ENCODE assay signal across 8 mouse cellular contexts in genomic region chr10:71347964-71348636, GRCm38 (mm10). TPM values are rescaled to one million over a fixed set of nuclear protein-coding genes. Genes with fewer than 3 reads are reported as not detected.
DNase-seq lines count a peak whose midpoint lies in the region; ATAC-seq lines count a peak whose summit lies in the region.

No protein-coding gene starts in this region.

- H3K36me3 ChIP-seq in forebrain, embryonic 14.5 days (ENCODE audit: control insufficient read depth, insufficient read depth, low read length): no peaks in the 10 kb centered on the region
- H3K36me3 ChIP-seq in limb, embryonic 13.5 days: no peaks in the 10 kb centered on the region; the same call in 1 of the 2 replicates
- 0 out of 2 replicates have a peak, but pooled peaks cover 3% of the 10 kb centered on the region for H3K36me3 ChIP-seq in midbrain, embryonic 14.5 days (ENCODE audit: control insufficient read depth, insufficient read depth, low read length)

- peak overlapping the region; percentile 55 for H3K27ac ChIP-seq in forebrain, embryonic 14.5 days (ENCODE audit: low read depth, low read length)
- peak overlapping the region; percentile 72 for H3K27ac ChIP-seq in limb, embryonic 13.5 days
- H3K27ac ChIP-seq in midbrain, embryonic 14.5 days (replicated peaks; ENCODE audit: low read depth, low read length): peak overlapping the region; percentile 84

- ATAC-seq in forebrain, embryonic 14.5 days: peak; percentile 62
- ATAC-seq in limb, embryonic 13.5 days (ENCODE audit: low FRiP score, low read depth): peak; percentile 49
- ATAC-seq in midbrain, embryonic 14.5 days (ENCODE audit: low FRiP score, low TSS enrichment): peak; percentile 66

- H3K4me1 ChIP-seq in forebrain, embryonic 14.5 days (ENCODE audit: control insufficient read depth, insufficient read depth, low read length): peaks cover 23% of the 10 kb centered on the region
- peaks cover 28% of the 10 kb centered on the region for H3K4me1 ChIP-seq in limb, embryonic 13.5 days
- peaks cover 23% of the 10 kb centered on the region for H3K4me1 ChIP-seq in midbrain, embryonic 14.5 days (ENCODE audit: control insufficient read depth, insufficient read depth, low read length)

- 1% methylated on average over 42 of the region's 48 CpGs for WGBS in forebrain, embryonic 14.5 days
- WGBS in limb, embryonic 13.5 days: 1% methylated on average over 38 of the region's 48 CpGs
- under 1% methylated on average over 46 of the region's 48 CpGs for WGBS in midbrain, embryonic 14.5 days

- DNase-seq in layer of hippocampus, adult 9-11 months: peak; percentile 26
- no peak for DNase-seq in layer of hippocampus, adult 11-12 months (ENCODE audit: low spot score)
- DNase-seq in adrenal gland, postnatal 14 days: peak; percentile 61
- DNase-seq in forebrain, embryonic 14.5 days (ENCODE audit: low spot score): peak; percentile 57
- peak; percentile 54 for DNase-seq in heart, postnatal 4 days
- peak; percentile 53 for DNase-seq in midbrain, embryonic 14.5 days
- DNase-seq in urinary bladder, postnatal 25 days (ENCODE audit: low spot score): peak; percentile 33

- H3K4me3 ChIP-seq in forebrain, embryonic 14.5 days (ENCODE audit: low read depth, low read length): peak overlapping the region; percentile 79
- peak overlapping the region; percentile 90 for H3K4me3 ChIP-seq in limb, embryonic 13.5 days
- peak overlapping the region; percentile 85 for H3K4me3 ChIP-seq in midbrain, embryonic 14.5 days (replicated peaks; ENCODE audit: low read depth, low read length)

- no peaks in the 10 kb centered on the region for H3K9me3 ChIP-seq in forebrain, embryonic 14.5 days (replicated peaks; ENCODE audit: control insufficient read depth, low read length)
- no peaks in the 10 kb centered on the region for H3K9me3 ChIP-seq in limb, embryonic 13.5 days
- no peaks in the 10 kb centered on the region for H3K9me3 ChIP-seq in midbrain, embryonic 14.5 days (ENCODE audit: control insufficient read depth, low read length)

- H3K4me2 ChIP-seq in forebrain, embryonic 14.5 days (ENCODE audit: low read length): peak overlapping the region; percentile 92
- peak overlapping the region; percentile 96 for H3K4me2 ChIP-seq in limb, embryonic 13.5 days (replicated peaks)
- H3K4me2 ChIP-seq in midbrain, embryonic 14.5 days (ENCODE audit: low read length): peak overlapping the region; percentile 91

- H3K27me3 ChIP-seq in forebrain, embryonic 14.5 days (replicated peaks; ENCODE audit: control insufficient read depth, insufficient read depth, low read length): no peaks in the 10 kb centered on the region
- H3K27me3 ChIP-seq in limb, embryonic 13.5 days: no peaks in the 10 kb centered on the region
- no peaks in the 10 kb centered on the region for H3K27me3 ChIP-seq in midbrain, embryonic 14.5 days (ENCODE audit: control insufficient read depth, insufficient read depth, low read length)

- H3K9ac ChIP-seq in forebrain, embryonic 14.5 days (ENCODE audit: low read length): peak overlapping the region; percentile 88
- peak overlapping the region; percentile 91 for H3K9ac ChIP-seq in limb, embryonic 13.5 days
- H3K9ac ChIP-seq in midbrain, embryonic 14.5 days (replicated peaks; ENCODE audit: low read length): peak overlapping the region; percentile 84

RNA-seq across cellular contexts. Expression of gene Ipmk, which starts 0.5 kb away (rescaled TPM):
- 15.3 and 15.7 TPM in 2 replicates for total RNA-seq in adrenal gland, postnatal 14 days (2021)
- polyA plus RNA-seq in forebrain, embryonic 14.5 days (2014; fragmentation: Nextera tagmentation; extraction: Ambion mirVana): 16.2 and 17.7 TPM in 2 replicates
- total RNA-seq in heart, postnatal 4 days (2021): 10 to 100 TPM; 12.3 to 14.2 TPM
- polyA plus RNA-seq in limb, embryonic 13.5 days (2015; fragmentation: Nextera tagmentation; extraction: Ambion mirVana): 10.2 and 11.2 TPM in 2 replicates
- polyA plus RNA-seq in midbrain, embryonic 14.5 days (2014; fragmentation: Nextera tagmentation; extraction: Ambion mirVana): 21.1 and 22.0 TPM in 2 replicates

RNA-seq across cellular contexts. Expression of gene Cisd1, which starts 3.3 kb away (rescaled TPM):
- 150 and 159 TPM in 2 replicates for total RNA-seq in adrenal gland, postnatal 14 days (2021)
- polyA plus RNA-seq in forebrain, embryonic 14.5 days (2014; fragmentation: Nextera tagmentation; extraction: Ambion mirVana): 259 and 279 TPM in 2 replicates
- total RNA-seq in heart, postnatal 4 days (2021): 100 to 1,000 TPM; 178 to 194 TPM
- polyA plus RNA-seq in limb, embryonic 13.5 days (2015; fragmentation: Nextera tagmentation; extraction: Ambion mirVana): 86.3 and 88.0 TPM in 2 replicates
- 281 and 329 TPM in 2 replicates for polyA plus RNA-seq in midbrain, embryonic 14.5 days (2014; fragmentation: Nextera tagmentation; extraction: Ambion mirVana)
